13 mouse cellular contexts compared by ENCODE assay signal in genomic region chr2:6710687-6711430, GRCm38 (mm10).
A peak's percentile ranks its signal among the peaks of the same experiment; 100 is the strongest.
DNase-seq lines count a peak whose midpoint lies in the region; ATAC-seq lines count a peak whose summit lies in the region.
"Had no signal": no experiment of that assay in that cellular context is flagged by ENCODE, and none has a peak within 500 bp of the region (broad histone marks: within the 10 kb centered on the region; RNA-seq: fewer than 3 reads in every experiment).

No protein-coding gene starts in this region.

- DNase-seq in heart, adult 8-10 months (ENCODE audit: low spot score), result no peak
- DNase-seq in CD4-positive helper T cell, adult 2 months (ENCODE audit: low read depth, low spot score), result peak; percentile 79
- DNase-seq in limb, embryonic 10.5 days (ENCODE audit: low spot score), result no peak
- no peak for DNase-seq in adrenal gland, postnatal 4 days (ENCODE audit: low spot score in 2 of 2)
- DNase-seq in ovary, postnatal 10 days (ENCODE audit: low spot score), result no peak
- DNase-seq: heart, adult 2 months; layer of hippocampus, adult 9-11 months had no signal

- H3K4me2 ChIP-seq in heart, embryonic 16.5 days (ENCODE audit: low read depth, low read length), result no peak overlapping the region
- H3K4me2 ChIP-seq: limb, embryonic 12.5 days; midbrain, embryonic 11.5 days had no signal

- no peak overlapping the region for H3K9ac ChIP-seq in heart, embryonic 16.5 days (ENCODE audit: low read length)
- H3K9ac ChIP-seq: limb, embryonic 12.5 days had no signal

- H3K27me3 ChIP-seq in heart, embryonic 16.5 days (ENCODE audit: control insufficient read depth, insufficient read depth, low read length), result no peaks in the 10 kb centered on the region
- H3K27me3 ChIP-seq in limb, embryonic 10.5 days (ENCODE audit: low read depth, poor library complexity, severe bottlenecking), result no peaks in the 10 kb centered on the region
- H3K27me3 ChIP-seq: limb, embryonic 12.5 days had no signal

- H3K36me3 ChIP-seq in heart, embryonic 16.5 days (ENCODE audit: control insufficient read depth, insufficient read depth), result no peaks in the 10 kb centered on the region
- no peaks in the 10 kb centered on the region for H3K36me3 ChIP-seq in limb, embryonic 10.5 days
- H3K36me3 ChIP-seq: limb, embryonic 12.5 days had no signal

- 69% methylated on average over 7 of the region's 7 CpGs for WGBS in heart, embryonic 16.5 days
- 85% methylated on average over 7 of the region's 7 CpGs for WGBS in limb, embryonic 10.5 days

- peaks cover 10% of the 10 kb centered on the region for H3K4me1 ChIP-seq in heart, embryonic 16.5 days (ENCODE audit: control insufficient read depth, insufficient read depth, low read length)
- H3K4me1 ChIP-seq in limb, embryonic 10.5 days, result peaks cover 13% of the 10 kb centered on the region

- H3K4me3 ChIP-seq in heart, embryonic 16.5 days (ENCODE audit: low read length), result no peak overlapping the region
- H3K4me3 ChIP-seq in limb, embryonic 10.5 days, result no peak overlapping the region
- H3K4me3 ChIP-seq: heart, adult 2 months; limb, embryonic 12.5 days had no signal

- no peak for ATAC-seq in heart, embryonic 16.5 days (replicated peaks; ENCODE audit: extremely low read depth, insufficient read depth, low FRiP score)
- peak; percentile 61 to 68 for ATAC-seq in hematopoietic stem cell, adult 5-6 weeks (replicated peaks in 1 of 2; ENCODE audit: insufficient read depth in 1 of 2, low FRiP score in 2 of 2, low TSS enrichment in 1 of 2, low read depth in 1 of 2, poor library complexity in 2 of 2, severe bottlenecking in 2 of 2)
- 0 out of 2 replicates have a peak, but pooled peaks have one; percentile 36 for ATAC-seq in monocyte, adult 5-6 weeks (replicated peaks; ENCODE audit: insufficient number of reproducible peaks, low FRiP score, low TSS enrichment, poor library complexity, severe bottlenecking)
- ATAC-seq: intestine, postnatal 0 days had no signal

- H3K9me3 ChIP-seq in heart, embryonic 16.5 days (replicated peaks; ENCODE audit: control insufficient read depth, low read length), result no peaks in the 10 kb centered on the region
- no peaks in the 10 kb centered on the region for H3K9me3 ChIP-seq in limb, embryonic 10.5 days (replicated peaks)
- H3K9me3 ChIP-seq: limb, embryonic 12.5 days had no signal

- peak overlapping the region; percentile 1; the same call in 1 of the 2 replicates for H3K27ac ChIP-seq in heart, embryonic 16.5 days (ENCODE audit: low read length)
- no peak overlapping the region for H3K27ac ChIP-seq in limb, embryonic 10.5 days
- H3K27ac ChIP-seq: heart, adult 2 months; limb, embryonic 12.5 days had no signal
